In genomic region chr13:100776710-100777109, GRCm38 (mm10) we compare ENCODE assay signal across 1 mouse cellular context.
A peak's percentile ranks its signal among the peaks of the same experiment; 100 is the strongest.
TF ChIP-seq lines count a peak whose summit lies in the region.

No protein-coding gene starts in this region.

TF ChIP-seq in CH12.LX, 34 proteins besides CTCF, POLR2A, EP300 and RAD21:
- no peak for TF ChIP-seq MYC (IDR thresholded peaks at IDR 0.05; ENCODE audit: low read depth, low read length)
- TF ChIP-seq MXI1 (IDR thresholded peaks at IDR 0.05; ENCODE audit: low read depth, low read length) = 0 out of 2 replicates have a peak, but pooled peaks have one; percentile 17
- TF ChIP-seq ZMIZ1 (IDR thresholded peaks at IDR 0.05; ENCODE audit: low read depth, low read length) = peak; percentile 51; the same call in 1 of the 2 replicates
- TF ChIP-seq POLR2AphosphoS2 (IDR thresholded peaks at IDR 0.05; ENCODE audit: low read depth, low read length) = 0 out of 2 replicates have a peak, but pooled peaks have one; percentile 21
